Mouse (Mus musculus) brain, embryonic 14.5 days (tissue): ENCODE measurements around the gene Klf13.

Experiments
- CTCF ChIP-seq: fragments of 200-500 bp; IDR thresholded peaks from 2 replicates; pipeline ENCODE4 v1.5.1; 2012; ENCODE audit warnings: inconsistent platforms, mild to moderate bottlenecking, moderate library complexity, borderline replicate concordance; ENCODE audit not compliant: insufficient read depth, insufficient read length; ENCODE audit errors: extremely low read depth
- POLR2A ChIP-seq: fragments of 200-500 bp; IDR thresholded peaks from 2 replicates; pipeline ENCODE4 v1.6.1; 2012; ENCODE audit warnings: mild to moderate bottlenecking, inconsistent platforms, borderline replicate concordance; ENCODE audit not compliant: poor library complexity, insufficient read depth, insufficient read length, severe bottlenecking; ENCODE audit errors: extremely low read depth

GRCm38 (mm10) chr7:63937236-63938065, 1.3 kb downstream of the Klf13 start:
- no peak for TF ChIP-seq CTCF
- peak; percentile 72 for TF ChIP-seq POLR2A
